Mouse (Mus musculus) C2C12 (cell line): ENCODE measurements at regions not wholly inside any gene's neighbourhood (a gene's known extent, or its start where the extent isn't known, plus 50 kb on each side); places are given as distances from the start of the nearest gene placed in this dataset.

Experiments used
- H3K27me3 ChIP-seq: one replicate; pipeline ENCODE4 v1.6.1; 2011; ENCODE audit not compliant: control insufficient read depth, insufficient read depth, insufficient read length
- H3K36me3 ChIP-seq: one replicate; pipeline ENCODE4 v1.6.1; 2011; ENCODE audit not compliant: control insufficient read depth, insufficient read depth
- H3K4me3 ChIP-seq: one replicate; pipeline ENCODE4 v1.5.1; 2011; ENCODE audit warnings: mild to moderate bottlenecking, control low read depth; ENCODE audit not compliant: poor library complexity, insufficient read depth, severe bottlenecking
- H3K79me2 ChIP-seq: one replicate; pipeline ENCODE4 v1.6.1; 2011; ENCODE audit not compliant: control insufficient read depth, insufficient read depth
- H3K79me3 ChIP-seq: one replicate; pipeline ENCODE4 v1.6.1; 2011; ENCODE audit warnings: low read depth, control low read depth
- H3ac ChIP-seq: one replicate; pipeline ENCODE3; 2011; ENCODE audit warnings: low read depth; ENCODE audit not compliant: control insufficient read depth, insufficient read length
- CEBPB ChIP-seq: IDR thresholded peaks from one replicate; pipeline ENCODE4 v1.6.1; 2011; ENCODE audit warnings: low read depth, mild to moderate bottlenecking, control low read depth, moderate library complexity
- CTCF ChIP-seq: IDR thresholded peaks from one replicate; pipeline ENCODE4 v1.5.1; 2011; ENCODE audit not compliant: control insufficient read depth, insufficient read depth, insufficient read length
- FOSL1 ChIP-seq: IDR thresholded peaks from one replicate; pipeline ENCODE4 v1.8.0; 2011; ENCODE audit warnings: mild to moderate bottlenecking, low read length; ENCODE audit not compliant: poor library complexity, insufficient read depth, severe bottlenecking
- MAX ChIP-seq: IDR thresholded peaks from one replicate; pipeline ENCODE4 v1.6.1; 2011; ENCODE audit warnings: mild to moderate bottlenecking, control low read depth
- MYOD1 ChIP-seq: IDR thresholded peaks from one replicate; pipeline ENCODE4 v1.6.1; 2011; ENCODE audit warnings: low read depth; ENCODE audit not compliant: control insufficient read depth, insufficient read length
- MYOG ChIP-seq: IDR thresholded peaks from one replicate; pipeline ENCODE4 v1.6.1; 2011; ENCODE audit not compliant: control insufficient read depth, insufficient read length; ENCODE audit errors: extremely low read depth
- USF1 ChIP-seq: IDR thresholded peaks from one replicate; pipeline ENCODE4 v1.6.1; 2011; ENCODE audit warnings: low read depth, mild to moderate bottlenecking, control low read depth, moderate library complexity

GRCm38 (mm10) chr3:62047704-62048506 is 290.2 kb upstream of the Arhgef26 start:
- H3K27me3 ChIP-seq: no peaks in the 10 kb centered on the region
- H3ac ChIP-seq: no peak overlapping the region
- TF ChIP-seq USF1: no peak
- TF ChIP-seq MAX: no peak
- TF ChIP-seq MYOD1: no peak
- no peak for TF ChIP-seq MYOG
- TF ChIP-seq CEBPB: no peak
- TF ChIP-seq FOSL1: no peak
- TF ChIP-seq CTCF: no peak
- no peak overlapping the region for H3K4me3 ChIP-seq
- H3K36me3 ChIP-seq: no peaks in the 10 kb centered on the region
- H3K79me2 ChIP-seq: no peaks in the 10 kb centered on the region
- no peaks in the 10 kb centered on the region for H3K79me3 ChIP-seq

- Histone ChIP-seq H3K36me3 (no peaks in the 10 kb centered on the region), H3K4me3 (no peak overlapping the region), H3K79me2 (no peaks in the 10 kb centered on the region), H3K79me3 (no peaks in the 10 kb centered on the region), H3K27me3 (no peaks in the 10 kb centered on the region), H3ac (no peak overlapping the region)
- TF ChIP-seq CEBPB: no peak
- no peak for TF ChIP-seq CTCF
- TF ChIP-seq FOSL1: no peak
- TF ChIP-seq MYOD1: no peak
- no peak for TF ChIP-seq MYOG
Measured at GRCm38 (mm10) chr3:62054237-62054636, 283.9 kb upstream of the Arhgef26 start.

GRCm38 (mm10) chr3:62078511-62078910 is 259.6 kb upstream of the Arhgef26 start:
- no peak overlapping the region for H3K4me3 ChIP-seq

GRCm38 (mm10) chr3:62085544-62085943 is 252.6 kb upstream of the Arhgef26 start:
- H3K79me3 ChIP-seq: no peaks in the 10 kb centered on the region
- H3K79me2 ChIP-seq: no peaks in the 10 kb centered on the region
- no peak overlapping the region for H3K4me3 ChIP-seq
- H3ac ChIP-seq: no peak overlapping the region
- no peaks in the 10 kb centered on the region for H3K36me3 ChIP-seq
- no peaks in the 10 kb centered on the region for H3K27me3 ChIP-seq
- no peak for TF ChIP-seq MAX
- TF ChIP-seq MYOD1: no peak
- no peak for TF ChIP-seq CEBPB
- TF ChIP-seq FOSL1: no peak
- no peak for TF ChIP-seq MYOG
- no peak for TF ChIP-seq CTCF
- no peak for TF ChIP-seq USF1

More at GRCm38 (mm10) chr3:62078511-62078910, 259.6 kb upstream of the Arhgef26 start:
- H3K27me3 ChIP-seq: no peaks in the 10 kb centered on the region
- no peaks in the 10 kb centered on the region for H3K79me3 ChIP-seq
- no peak overlapping the region for H3ac ChIP-seq
- no peaks in the 10 kb centered on the region for H3K36me3 ChIP-seq
- TF ChIP-seq CEBPB (no peak), MYOD1 (no peak), USF1 (no peak), CTCF (no peak), MAX (no peak)
- no peaks in the 10 kb centered on the region for H3K79me2 ChIP-seq

GRCm38 (mm10) chr3:62087215-62087614 is 250.9 kb upstream of the Arhgef26 start:
- Histone ChIP-seq H3K4me3 (no peak overlapping the region), H3K27me3 (no peaks in the 10 kb centered on the region), H3ac (no peak overlapping the region), H3K36me3 (no peaks in the 10 kb centered on the region), H3K79me2 (no peaks in the 10 kb centered on the region), H3K79me3 (no peaks in the 10 kb centered on the region)
- no peak for TF ChIP-seq USF1
- TF ChIP-seq CTCF: no peak
- no peak for TF ChIP-seq MYOD1
- no peak for TF ChIP-seq FOSL1
- no peak for TF ChIP-seq CEBPB
- TF ChIP-seq MAX: no peak
- TF ChIP-seq MYOG: no peak
